In genomic region chr9:40139484-40139883, GRCm38 (mm10) we compare ENCODE assay signal across 24 mouse cellular contexts. TPM values are rescaled to one million over a fixed set of nuclear protein-coding genes. Genes with fewer than 3 reads are reported as not detected.
"Had no signal": no experiment of that assay in that cellular context is flagged by ENCODE, and none has a peak within 500 bp of the region (broad histone marks: within the 10 kb centered on the region; RNA-seq: fewer than 3 reads in every experiment).

No protein-coding gene starts in this region.

- H3K27ac ChIP-seq: midbrain, embryonic 10.5 days; midbrain, embryonic 12.5 days; neural tube, embryonic 13.5 days; stomach, embryonic 15.5 days; stomach, postnatal 0 days had no signal

- DNase-seq: liver, postnatal 0 days; lung, embryonic 14.5 days; lung, postnatal 10 days; lung, postnatal 4 days; midbrain, embryonic 14.5 days; right cerebral cortex, postnatal 14 days; thymus, adult 2 months; thymus, postnatal 25 days; thymus, postnatal 4 days had no signal

- H3K27me3 ChIP-seq: midbrain, embryonic 12.5 days; neural tube, embryonic 13.5 days; stomach, embryonic 15.5 days had no signal

- H3K36me3 ChIP-seq: midbrain, embryonic 10.5 days; midbrain, embryonic 12.5 days; neural tube, embryonic 13.5 days; stomach, embryonic 15.5 days had no signal

- H3K4me1 ChIP-seq: midbrain, embryonic 10.5 days; midbrain, embryonic 12.5 days; neural tube, embryonic 13.5 days; stomach, embryonic 15.5 days had no signal

- ATAC-seq: liver, postnatal 0 days; midbrain, embryonic 16.5 days had no signal

- H3K4me3 ChIP-seq: midbrain, embryonic 10.5 days; midbrain, embryonic 12.5 days; myocyte; neural tube, embryonic 13.5 days; stomach, embryonic 15.5 days had no signal

RNA-seq across cellular contexts. Expression of gene Tmem225, which starts 8.4 kb away (rescaled TPM):
- total RNA-seq: megakaryocyte, adult 5-6 weeks; megakaryocyte-erythroid progenitor cell, adult 5-6 weeks; neutrophil, adult 5-6 weeks had no signal
- polyA plus RNA-seq: liver, postnatal 0 days; lung, embryonic 14.5 days; lung, embryonic 16.5 days; midbrain, embryonic 10.5 days; midbrain, embryonic 12.5 days; midbrain, embryonic 14.5 days; midbrain, embryonic 16.5 days; myocyte; neural tube, embryonic 11.5 days; neural tube, embryonic 13.5 days; spleen, adult 2 months; stomach, embryonic 15.5 days; stomach, postnatal 0 days; thymus, adult 2 months; urinary bladder, adult 2 months had no signal

RNA-seq across cellular contexts. Expression of gene Olfr985, which starts 9.5 kb away (rescaled TPM):
- total RNA-seq: megakaryocyte, adult 5-6 weeks; megakaryocyte-erythroid progenitor cell, adult 5-6 weeks; neutrophil, adult 5-6 weeks had no signal
- polyA plus RNA-seq: liver, postnatal 0 days; lung, embryonic 14.5 days; lung, embryonic 16.5 days; midbrain, embryonic 10.5 days; midbrain, embryonic 12.5 days; midbrain, embryonic 14.5 days; midbrain, embryonic 16.5 days; myocyte; neural tube, embryonic 11.5 days; neural tube, embryonic 13.5 days; spleen, adult 2 months; stomach, embryonic 15.5 days; stomach, postnatal 0 days; testis, adult 2 months; thymus, adult 2 months; urinary bladder, adult 2 months had no signal

RNA-seq across cellular contexts. Expression of gene Olfr984, which starts 25.5 kb away (rescaled TPM):
- total RNA-seq: megakaryocyte, adult 5-6 weeks; megakaryocyte-erythroid progenitor cell, adult 5-6 weeks; neutrophil, adult 5-6 weeks had no signal
- polyA plus RNA-seq: liver, postnatal 0 days; lung, embryonic 14.5 days; lung, embryonic 16.5 days; midbrain, embryonic 10.5 days; midbrain, embryonic 12.5 days; midbrain, embryonic 14.5 days; midbrain, embryonic 16.5 days; myocyte; neural tube, embryonic 11.5 days; neural tube, embryonic 13.5 days; spleen, adult 2 months; stomach, embryonic 15.5 days; stomach, postnatal 0 days; testis, adult 2 months; thymus, adult 2 months; urinary bladder, adult 2 months had no signal

RNA-seq across cellular contexts. Expression of gene Olfr986, which starts 41.2 kb away (rescaled TPM):
- total RNA-seq: megakaryocyte, adult 5-6 weeks; megakaryocyte-erythroid progenitor cell, adult 5-6 weeks; neutrophil, adult 5-6 weeks had no signal
- polyA plus RNA-seq: liver, postnatal 0 days; lung, embryonic 14.5 days; lung, embryonic 16.5 days; midbrain, embryonic 10.5 days; midbrain, embryonic 12.5 days; midbrain, embryonic 14.5 days; midbrain, embryonic 16.5 days; myocyte; neural tube, embryonic 11.5 days; neural tube, embryonic 13.5 days; spleen, adult 2 months; stomach, embryonic 15.5 days; stomach, postnatal 0 days; testis, adult 2 months; thymus, adult 2 months; urinary bladder, adult 2 months had no signal

RNA-seq across cellular contexts. Expression of gene Olfr983, which starts 46.1 kb away (rescaled TPM):
- total RNA-seq: megakaryocyte, adult 5-6 weeks; megakaryocyte-erythroid progenitor cell, adult 5-6 weeks; neutrophil, adult 5-6 weeks had no signal
- polyA plus RNA-seq: liver, postnatal 0 days; lung, embryonic 14.5 days; lung, embryonic 16.5 days; midbrain, embryonic 10.5 days; midbrain, embryonic 12.5 days; midbrain, embryonic 14.5 days; midbrain, embryonic 16.5 days; myocyte; neural tube, embryonic 11.5 days; neural tube, embryonic 13.5 days; spleen, adult 2 months; stomach, embryonic 15.5 days; stomach, postnatal 0 days; testis, adult 2 months; thymus, adult 2 months; urinary bladder, adult 2 months had no signal
